Mouse (Mus musculus) brain, embryonic 14.5 days (tissue): Measurements from ENCODE around the gene Ppp6r3. TPM values are rescaled to one million over a fixed set of nuclear protein-coding genes. Genes with fewer than 3 reads are reported as not detected.
"Not testable (repeated sequence)": the region's sequence is repeated elsewhere in the genome, so short reads cannot be mapped to it uniquely, and the experiment has no call there.

Experiments
- DNase-seq: peaks from one replicate; pipeline ENCODE4 v3.0.0-alpha.2; 2011; ENCODE audit warnings: low read depth
- CTCF ChIP-seq: fragments of 200-500 bp; IDR thresholded peaks from 2 replicates; pipeline ENCODE4 v1.5.1; 2012; ENCODE audit warnings: inconsistent platforms, mild to moderate bottlenecking, moderate library complexity, borderline replicate concordance; ENCODE audit not compliant: insufficient read depth, insufficient read length; ENCODE audit errors: extremely low read depth
- POLR2A ChIP-seq: fragments of 200-500 bp; IDR thresholded peaks from 2 replicates; pipeline ENCODE4 v1.6.1; 2012; ENCODE audit warnings: mild to moderate bottlenecking, inconsistent platforms, borderline replicate concordance; ENCODE audit not compliant: poor library complexity, insufficient read depth, insufficient read length, severe bottlenecking; ENCODE audit errors: extremely low read depth
- polyA plus RNA-seq: library from polyadenylated mRNA; depleted of rRNA; stranded (reverse); fragments of >200 nt; gene quantifications from 2 replicates; pipeline ENCODE4 v1.2.3, GENCODE M21; 2012

The Ppp6r3 gene
- polyA plus RNA-seq, 1 experiment: 118 TPM

GRCm38 (mm10) chr19:3593379-3594055 is 18.0 kb upstream of the Ppp6r3 start:
- TF ChIP-seq CTCF (no peak), POLR2A (no peak)
- DNase-seq: no peak

GRCm38 (mm10) chr19:3589968-3590367 is 14.4 kb upstream of the Ppp6r3 start:
- no peak for DNase-seq
- TF ChIP-seq POLR2A (no peak), CTCF (no peak)

DNA sequence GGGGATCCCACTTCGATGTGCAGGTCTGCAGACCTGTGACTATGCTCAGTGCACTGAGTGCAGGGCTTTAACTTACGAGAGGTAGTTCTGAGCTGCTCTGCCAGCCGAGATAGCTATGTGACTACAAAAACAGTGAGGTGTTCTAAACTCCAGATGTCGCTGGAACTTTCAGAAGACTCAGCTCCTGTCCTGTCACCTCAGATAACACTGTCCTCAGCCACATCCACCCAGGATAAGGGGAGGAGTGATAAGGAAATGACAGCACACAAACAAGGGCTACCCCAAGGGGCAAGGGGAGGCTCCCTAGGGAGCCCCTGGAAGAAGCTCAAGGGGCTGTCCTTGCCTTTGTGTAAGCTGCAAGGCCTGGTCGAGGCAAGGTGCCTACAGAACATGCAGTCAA is 14.0 kb upstream of the Ppp6r3 start:
- no peak for TF ChIP-seq CTCF
- no peak for TF ChIP-seq POLR2A
- no peak for DNase-seq

GRCm38 (mm10) chr19:3587729-3588128 is 12.2 kb upstream of the Ppp6r3 start:
- TF ChIP-seq CTCF: peak; percentile 38; the same call in 1 of the 2 replicates
- not testable (repeated sequence) for DNase-seq

- peak; percentile 44 for DNase-seq
- TF ChIP-seq CTCF (peak; percentile 78), POLR2A (no peak)
These were observed 11.0 kb upstream of the Ppp6r3 start for GRCm38 (mm10) chr19:3586540-3586939.

DNA sequence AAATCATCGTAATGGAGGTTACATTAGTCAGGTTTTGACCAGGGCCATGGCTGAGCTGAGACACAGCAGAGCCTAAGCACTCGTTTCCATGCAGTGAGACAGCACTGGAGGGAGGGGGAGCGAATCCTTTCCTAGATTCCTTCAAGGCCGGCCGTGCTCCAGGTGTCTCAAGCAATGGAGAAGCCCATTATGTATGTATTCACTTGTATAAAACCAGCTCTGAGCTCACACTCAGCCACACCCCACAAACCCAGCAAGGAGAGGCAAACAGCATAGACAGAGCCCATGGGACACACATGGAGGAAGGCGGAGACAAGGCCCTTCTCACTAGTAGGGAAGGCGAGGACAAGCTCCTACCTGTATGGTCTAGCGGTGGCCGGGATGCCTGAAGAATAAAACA is 10.5 kb upstream of the Ppp6r3 start:
- TF ChIP-seq POLR2A (no peak), CTCF (no peak)
- DNase-seq: no peak

DNA sequence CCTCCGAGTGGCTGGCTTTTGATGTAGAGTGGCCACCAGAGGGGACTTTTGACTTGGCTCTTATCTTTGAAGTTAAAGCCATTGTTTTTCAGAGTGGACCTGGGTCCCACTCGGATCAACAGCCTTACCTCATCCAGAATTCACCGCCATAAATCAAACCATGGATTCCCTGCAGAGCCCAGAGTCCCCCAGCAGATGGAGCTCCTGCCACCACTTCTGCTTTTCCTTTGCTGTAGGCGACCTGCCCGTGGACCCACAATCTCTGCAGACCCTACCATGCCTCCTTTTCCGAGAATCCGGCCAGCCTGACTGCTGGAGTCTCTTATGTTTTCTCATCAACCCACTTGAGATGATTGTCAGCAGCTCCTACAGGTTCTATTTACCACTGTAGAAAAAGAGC is 5.8 kb upstream of the Ppp6r3 start:
- DNase-seq: peak; percentile 64
- peak; percentile 72 for TF ChIP-seq CTCF
- TF ChIP-seq POLR2A: no peak

- no peak for DNase-seq
- no peak for TF ChIP-seq CTCF
- no peak for TF ChIP-seq POLR2A
These were observed 2.4 kb upstream of the Ppp6r3 start for GRCm38 (mm10) chr19:3577911-3578290.

DNA sequence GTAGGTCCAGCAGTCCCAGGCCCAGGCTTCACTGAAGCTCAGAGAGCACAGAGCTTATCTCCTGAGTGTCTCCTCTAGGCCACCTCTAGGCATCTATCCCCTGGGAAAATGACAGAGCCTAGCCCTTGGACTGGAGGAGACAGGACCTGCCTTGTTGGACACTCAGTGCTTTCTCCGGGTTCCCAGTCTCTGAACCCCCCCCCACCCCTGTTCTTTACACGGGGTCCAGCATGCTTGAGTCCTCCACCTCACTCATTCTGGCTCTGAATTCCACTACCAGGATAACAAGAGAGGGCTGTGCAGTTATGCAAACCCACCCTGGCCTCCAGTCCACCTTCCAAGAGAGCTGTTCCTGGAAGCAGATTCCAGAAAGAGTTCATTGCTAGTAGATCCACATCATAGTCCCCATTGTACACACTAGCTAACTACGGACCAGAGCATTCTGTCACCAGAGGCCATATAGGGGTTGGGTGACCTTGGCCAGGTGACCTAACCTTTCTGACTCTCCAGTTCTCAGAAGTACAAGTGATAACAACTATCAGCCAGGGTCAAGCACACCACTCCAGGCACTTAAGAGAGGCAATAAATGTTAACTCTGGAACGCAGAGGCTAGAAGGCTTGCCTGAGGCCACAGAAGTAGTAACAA is 1.8 kb upstream of the Ppp6r3 start:
- TF ChIP-seq CTCF: no peak
- no peak for TF ChIP-seq POLR2A
- no peak for DNase-seq

DNA sequence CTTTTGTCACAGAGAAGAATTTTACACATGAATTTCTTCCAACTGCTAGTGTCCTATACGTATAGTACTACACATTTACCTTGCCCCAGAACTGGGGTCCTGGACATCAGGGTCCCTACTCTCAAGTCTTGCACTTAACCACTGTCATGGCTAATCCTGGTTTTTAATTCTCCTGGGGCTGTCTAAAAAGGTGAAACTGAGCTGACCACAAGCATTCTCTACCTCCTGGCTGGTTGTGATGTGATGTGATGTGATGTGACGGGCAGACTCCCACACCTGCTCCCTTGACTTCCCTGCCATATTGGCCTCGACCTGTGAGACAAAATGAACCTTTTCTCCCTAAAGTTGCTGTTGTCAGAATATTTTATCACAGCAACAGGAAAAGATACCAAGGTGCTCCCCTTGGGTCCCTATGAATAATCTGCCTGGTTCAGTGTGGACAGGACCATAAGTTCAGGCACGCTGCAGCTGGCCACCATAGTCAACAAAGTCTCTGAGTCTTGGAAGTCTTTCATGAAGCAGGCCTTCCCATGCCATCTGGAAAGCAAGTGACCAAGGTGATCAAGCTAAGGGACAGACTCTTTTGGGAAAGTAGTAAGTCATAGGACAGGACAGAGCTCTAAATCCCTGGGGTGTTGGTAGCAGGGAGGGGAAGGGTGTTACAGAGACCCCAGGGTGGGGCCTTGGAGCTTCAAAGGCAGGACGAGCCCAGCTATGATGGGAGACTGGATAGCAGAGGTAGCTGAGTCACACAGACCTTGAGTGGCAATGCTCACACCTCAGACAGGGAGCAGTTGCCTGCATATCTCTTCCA is 1.1 kb upstream of the Ppp6r3 start:
- DNase-seq: no peak
- no peak for TF ChIP-seq POLR2A
- no peak for TF ChIP-seq CTCF

GRCm38 (mm10) chr19:3575276-3575631 is 295 bp downstream of the Ppp6r3 start:
- TF ChIP-seq CTCF: no peak
- no peak for TF ChIP-seq POLR2A
- DNase-seq: no peak

- TF ChIP-seq POLR2A (no peak), CTCF (no peak)
- DNase-seq: peak; percentile 29
These were observed 905 bp downstream of the Ppp6r3 start for GRCm38 (mm10) chr19:3574593-3575094.

DNA sequence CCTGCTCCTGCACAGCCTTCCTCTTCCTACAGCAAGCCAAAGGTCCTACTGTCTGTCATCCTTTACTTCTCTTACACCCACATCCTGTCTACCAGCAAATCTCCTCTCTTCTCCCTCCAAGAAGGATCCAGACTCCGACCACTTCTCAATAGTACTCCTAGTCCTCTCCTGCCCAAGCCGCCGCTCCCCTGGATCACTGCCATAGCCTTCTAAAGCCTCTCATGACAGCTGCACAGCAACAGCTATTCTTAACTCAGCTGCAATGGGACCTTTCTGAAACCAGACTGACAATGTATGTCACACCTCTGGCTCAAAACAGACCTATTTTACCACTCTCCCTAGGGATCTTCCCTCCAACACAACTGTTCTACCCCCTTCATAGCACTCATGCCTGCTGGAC is 11.2 kb downstream of the Ppp6r3 start:
- no peak for DNase-seq
- TF ChIP-seq CTCF (no peak), POLR2A (no peak)
